Mouse (Mus musculus) spleen, adult 2 months (tissue): Measurements from ENCODE around the gene Gm5169. TPM values are rescaled to one million over a fixed set of nuclear protein-coding genes. Genes with fewer than 3 reads are reported as not detected.
"Not testable (repeated sequence)": the region's sequence is repeated elsewhere in the genome, so short reads cannot be mapped to it uniquely, and the experiment has no call there.

Experiments used
- DNase-seq, 2 experiments: peaks; one replicate each; pipeline versions ENCODE4 v3.0.0 to v3.0.0-alpha.2; 2012 to 2021; ENCODE audit warnings: low spot score in 2 of 2, low read depth in 1 of 2
- H3K27ac ChIP-seq: fragments of 200-500 bp; 2 replicates; pipeline ENCODE4 v1.5.1; 2012; ENCODE audit warnings: low read length, inconsistent platforms; ENCODE audit not compliant: insufficient read depth
- H3K27me3 ChIP-seq: fragments of 200-500 bp; 2 replicates; pipeline ENCODE4 v1.6.1; 2012; ENCODE audit warnings: mild to moderate bottlenecking, moderate library complexity, low read length, inconsistent platforms; ENCODE audit not compliant: control insufficient read depth, insufficient read depth
- H3K36me3 ChIP-seq: fragments of 200-500 bp; 2 replicates; pipeline ENCODE4 v1.6.1; 2012; ENCODE audit warnings: mild to moderate bottlenecking, low read length, inconsistent platforms; ENCODE audit not compliant: control insufficient read depth, insufficient read depth
- H3K4me1 ChIP-seq: fragments of 200-500 bp; 2 replicates; pipeline ENCODE4 v1.6.1; 2011; ENCODE audit warnings: inconsistent platforms; ENCODE audit not compliant: control insufficient read depth, insufficient read depth, insufficient read length
- H3K4me3 ChIP-seq: fragments of 200-500 bp; 2 replicates; pipeline ENCODE4 v1.5.1; 2011; ENCODE audit warnings: mild to moderate bottlenecking, inconsistent platforms; ENCODE audit not compliant: insufficient read depth, insufficient read length; ENCODE audit errors: extremely low read depth
- WGBS: fragments of 180-500 bp; shearing (Covaris S2); methylation state at CpG from one replicate; pipeline ENCODE4 v1.1.7; 2018; 5-methylcytosine and 5-hydroxymethylcytosine counted together
- polyA plus RNA-seq: library from polyadenylated mRNA; depleted of rRNA; stranded (reverse); fragments of >200 nt; gene quantifications from 2 replicates; pipeline ENCODE4 v1.2.3, GENCODE M21; 2012; rRNA removed

Gene Gm5169
- not detected in 2 replicates for polyA plus RNA-seq

- not testable (repeated sequence) for H3K36me3 ChIP-seq, DNase-seq, H3K4me1 ChIP-seq, H3K4me3 ChIP-seq, H3K27ac ChIP-seq, H3K27me3 ChIP-seq
- 90% methylated on average over 2 of the region's 6 CpGs for WGBS
Observed at GRCm38 (mm10) chrX:25301355-25301754, at the start of gene Gm5169. Gene Gm5169, minus strand, starts transcription at chrX:25301455.

GRCm38 (mm10) chrX:25347424-25347823 lies 46.2 kb upstream of the Gm5169 start:
- H3K36me3 ChIP-seq, DNase-seq, H3K27me3 ChIP-seq, H3K4me1 ChIP-seq, H3K27ac ChIP-seq, H3K4me3 ChIP-seq: not testable (repeated sequence)
- 93% methylated on average over 14 of the region's 15 CpGs for whole genome bisulfite sequencing
